Mouse (Mus musculus) layer of hippocampus, adult 18-20 months (tissue): ENCODE data around the gene Mcoln1. TPM values are rescaled to one million over a fixed set of nuclear protein-coding genes. Genes with fewer than 3 reads are reported as not detected.

Source experiments
- DNase-seq, 2 experiments: peaks; one replicate each; pipeline ENCODE4 v3.0.0; 2022; ENCODE audit warnings: low spot score in 2 of 2
- total RNA-seq, 2 experiments: library from RNA; stranded (reverse); gene quantifications; 2 replicates each; pipeline ENCODE4 v1.2.3; 2021

Mcoln1 gene
- total RNA-seq, 2 experiments from 2014 or later, result 76.0 to 77.3 TPM

DNA sequence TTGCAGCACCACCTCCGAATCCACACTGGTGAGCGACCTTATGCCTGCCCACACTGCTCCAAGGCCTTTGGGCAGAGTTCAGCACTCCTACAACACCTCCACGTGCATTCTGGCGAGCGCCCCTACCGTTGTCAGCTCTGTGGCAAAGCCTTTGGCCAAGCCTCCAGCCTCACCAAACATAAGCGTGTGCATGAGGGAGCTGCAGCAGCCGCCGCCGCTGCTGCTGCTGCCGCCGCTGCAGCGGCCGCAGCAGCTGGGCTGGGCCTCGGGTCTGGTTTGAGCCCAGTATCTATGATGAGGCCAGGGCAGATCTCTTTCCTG, 3.9 kb upstream of the Mcoln1 start:
- DNase-seq, result no peak

DNA sequence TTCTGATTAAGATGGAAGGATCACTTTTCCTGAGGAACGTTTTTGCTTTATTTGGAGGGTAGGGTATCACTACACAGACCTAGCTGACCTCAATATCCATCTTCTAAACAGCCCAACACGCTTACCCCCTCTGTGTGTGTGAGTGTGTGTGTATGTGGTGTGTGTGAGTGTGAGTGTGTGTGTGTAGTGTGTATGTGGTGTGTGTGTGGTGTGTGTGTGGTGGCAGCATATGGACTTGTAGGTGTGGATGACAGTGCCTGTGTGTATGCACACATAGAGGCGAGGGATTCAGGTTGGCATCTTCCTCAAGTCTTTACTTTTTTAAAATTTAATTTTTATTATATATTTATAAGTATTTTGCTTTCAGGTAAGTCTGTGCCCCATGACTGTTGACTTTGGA, 1.7 kb upstream of the Mcoln1 start:
- DNase-seq, result no peak

DNA sequence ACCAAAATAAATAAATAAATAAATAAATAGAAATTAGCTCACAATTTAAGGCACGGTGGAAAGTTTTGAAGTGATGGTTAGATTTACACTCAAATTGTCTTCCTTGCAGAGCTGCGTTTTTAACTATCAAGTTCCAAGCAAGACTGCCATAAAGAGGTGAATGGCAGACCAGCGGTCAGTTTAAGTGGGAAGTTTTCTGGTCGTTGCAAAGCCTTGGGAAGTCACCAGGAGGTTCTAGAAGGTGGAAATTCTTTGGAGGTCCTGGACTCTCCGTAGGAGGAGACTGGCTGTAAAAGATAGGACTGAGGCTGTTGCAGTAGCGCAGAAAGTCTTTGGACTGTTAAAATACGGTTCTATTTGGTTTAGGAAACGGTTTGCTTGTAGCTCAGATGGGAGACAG, 506 bp upstream of the Mcoln1 start:
- DNase-seq, result no peak

DNA sequence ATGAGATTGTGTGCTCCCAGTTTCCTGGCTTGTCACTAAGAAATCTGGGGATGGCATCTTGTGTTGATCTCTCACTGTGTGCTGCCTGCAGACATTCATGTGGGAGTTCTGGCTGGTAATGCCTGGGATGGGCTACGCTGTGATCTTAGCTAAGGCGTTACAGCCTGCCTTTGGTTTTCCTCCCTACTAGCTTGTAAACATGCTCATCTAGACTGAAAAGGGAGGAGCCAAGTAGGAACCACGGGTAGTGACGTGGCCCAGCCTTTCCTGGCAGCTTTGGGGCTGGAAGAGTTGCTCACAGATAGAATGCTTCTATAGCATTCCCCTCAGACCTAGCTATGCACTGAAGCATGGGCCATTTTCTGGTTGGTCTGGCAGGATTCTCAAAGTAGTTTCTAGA, 2.0 kb downstream of the Mcoln1 start:
- peak; percentile 50 to 62 for DNase-seq

DNA sequence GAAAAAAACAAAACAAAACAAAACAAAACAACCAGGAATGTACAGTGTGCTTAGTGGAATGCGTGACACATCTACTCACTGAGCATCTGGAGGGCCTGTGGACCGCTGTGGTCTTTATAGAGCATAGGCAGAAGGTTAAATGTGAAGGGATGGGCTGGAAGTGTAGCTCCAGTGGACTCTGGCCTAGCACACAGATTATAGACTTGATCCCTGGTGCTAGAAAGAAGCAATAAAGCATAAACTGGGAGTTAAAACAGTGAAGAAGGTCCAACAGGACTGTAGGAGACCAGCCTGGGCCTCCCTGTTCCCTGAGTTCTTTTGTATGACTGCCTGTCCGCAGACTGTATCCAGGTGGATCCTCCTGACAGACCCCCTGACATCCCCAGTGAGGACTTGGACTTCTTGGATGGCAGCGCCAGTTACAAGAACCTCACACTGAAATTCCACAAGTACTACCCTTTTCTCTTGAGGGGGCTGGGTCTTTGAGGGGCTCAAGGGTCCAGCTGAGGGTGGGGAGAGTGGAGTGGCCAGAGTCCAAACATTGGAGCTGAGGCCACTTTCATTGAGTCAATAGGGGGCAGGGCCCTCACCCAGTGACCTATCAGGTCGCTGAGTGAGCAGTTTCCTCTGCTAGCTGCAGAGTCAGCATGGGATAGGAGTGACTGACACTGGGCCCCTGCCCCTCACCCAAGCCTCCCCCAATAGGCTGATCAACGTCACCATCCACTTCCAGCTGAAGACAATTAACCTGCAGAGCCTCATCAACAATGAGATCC, 7.9 kb downstream of the Mcoln1 start:
- DNase-seq, result no peak

DNA sequence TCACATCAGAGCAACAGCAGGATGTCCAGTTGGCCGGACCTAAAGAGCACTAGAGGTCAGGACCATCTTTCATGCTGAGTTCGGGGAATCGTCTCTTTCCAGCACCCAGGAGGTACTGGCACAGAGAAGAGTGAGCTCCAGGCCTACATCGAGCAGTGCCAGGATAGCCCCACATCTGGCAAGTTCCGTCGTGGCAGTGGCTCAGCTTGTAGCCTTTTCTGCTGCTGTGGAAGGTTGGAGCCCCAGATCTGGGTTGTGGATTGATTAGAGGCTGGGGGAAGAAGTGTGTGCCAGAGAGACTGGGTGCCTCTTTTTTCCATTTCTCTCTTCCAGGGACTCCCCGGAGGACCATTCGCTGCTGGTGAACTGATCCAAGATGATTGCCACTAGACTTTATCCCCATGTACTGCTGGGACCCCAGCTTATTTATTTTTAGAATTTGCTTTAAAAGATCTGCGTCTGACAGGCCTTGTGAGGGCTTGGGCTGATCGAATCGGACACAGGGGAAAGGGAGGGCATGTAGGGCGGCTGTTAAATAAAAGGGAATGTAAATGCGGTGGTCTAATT, 14.5 kb downstream of the Mcoln1 start:
- DNase-seq, result no peak

DNA sequence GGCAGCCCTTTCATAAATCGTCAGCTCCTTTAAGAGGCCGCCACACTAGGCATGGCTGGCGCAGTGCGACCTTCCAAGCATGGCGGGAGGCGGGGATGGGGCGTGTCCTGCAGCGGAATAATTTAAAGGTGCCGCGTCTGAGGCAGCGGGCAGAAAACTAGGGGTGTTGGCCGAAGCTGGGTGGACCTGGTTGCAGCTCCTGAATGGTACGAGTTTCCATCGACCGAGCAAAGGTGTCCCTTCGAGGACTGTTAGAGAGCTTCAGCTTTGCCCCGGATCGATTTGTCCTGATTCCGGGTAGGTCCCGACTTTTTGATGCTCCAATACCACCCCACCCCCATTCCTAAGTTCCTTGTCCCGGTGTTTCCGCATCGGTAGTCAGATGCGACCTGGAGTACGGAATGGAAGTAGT, 15.0 kb downstream of the Mcoln1 start, which contains the start of gene Pnpla6:
TSS of gene Pnpla6 (plus strand) at position 125 of the 412 bp plus-strand sequence.
- peak; percentile 84 to 93 for DNase-seq

DNA sequence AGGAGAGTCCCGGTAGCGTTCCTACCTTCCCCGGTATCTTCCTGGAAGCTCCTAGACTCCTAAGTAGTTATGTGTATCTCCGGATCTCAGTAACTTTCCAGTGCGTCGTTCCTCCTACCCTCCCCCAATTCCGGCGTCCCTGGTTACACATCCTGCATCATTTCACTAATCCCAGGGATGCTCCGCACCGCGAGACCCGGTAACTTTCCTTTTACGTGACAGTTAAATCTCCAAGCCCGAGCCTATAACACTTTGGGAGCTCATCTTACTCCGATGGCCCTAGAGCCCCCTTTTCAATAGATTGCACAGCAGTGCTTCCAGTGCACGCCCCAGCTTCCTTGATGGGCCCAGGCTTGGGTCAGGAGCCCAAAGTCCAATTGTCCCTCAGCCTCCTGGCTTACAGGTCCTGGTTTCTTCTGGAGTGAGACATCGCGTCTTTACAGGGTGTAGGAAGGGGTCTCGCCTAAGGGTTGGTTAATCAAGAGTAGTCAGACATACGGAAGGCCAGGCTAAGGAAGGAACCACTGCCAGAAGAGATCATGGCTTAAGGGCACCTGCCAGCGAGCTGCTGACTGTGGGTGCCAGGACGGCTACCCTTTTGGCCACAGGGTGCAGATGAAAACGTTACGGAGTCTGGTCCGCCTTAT, 15.6 kb downstream of the Mcoln1 start:
- DNase-seq, result peak; percentile 50 to 69

DNA sequence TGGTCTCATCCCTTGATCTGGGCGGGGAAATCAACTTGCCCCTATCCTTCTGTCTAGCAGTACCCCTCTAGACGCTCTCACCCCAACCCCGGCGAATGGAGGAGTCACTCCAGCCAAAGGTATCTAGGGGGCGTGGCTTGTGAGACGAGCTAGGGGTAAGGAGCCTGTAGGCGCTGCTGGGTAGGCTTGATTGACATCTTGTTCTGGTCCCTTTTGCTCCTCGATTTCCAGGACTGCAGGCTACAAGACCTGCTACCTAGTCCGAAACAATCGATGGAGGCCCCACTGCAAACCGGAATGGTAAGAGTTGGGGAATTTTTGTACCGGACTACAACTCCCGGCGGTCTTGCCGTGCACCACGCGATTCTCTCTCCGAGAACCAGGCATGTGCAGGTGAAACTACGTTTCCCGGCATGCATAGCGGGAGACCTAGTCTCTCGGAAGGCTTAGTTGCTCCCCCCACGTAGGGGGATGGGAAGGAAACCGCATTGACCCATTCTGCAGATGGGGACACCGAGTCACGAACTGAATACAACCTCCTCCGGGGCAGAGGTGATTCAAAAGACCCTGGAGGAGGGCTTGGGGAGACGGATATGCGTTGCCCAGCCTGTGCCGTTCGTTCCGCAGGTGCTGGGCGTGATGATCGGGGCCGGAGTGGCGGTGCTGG, 16.3 kb downstream of the Mcoln1 start:
- DNase-seq, result peak; percentile 94 to 98

DNA sequence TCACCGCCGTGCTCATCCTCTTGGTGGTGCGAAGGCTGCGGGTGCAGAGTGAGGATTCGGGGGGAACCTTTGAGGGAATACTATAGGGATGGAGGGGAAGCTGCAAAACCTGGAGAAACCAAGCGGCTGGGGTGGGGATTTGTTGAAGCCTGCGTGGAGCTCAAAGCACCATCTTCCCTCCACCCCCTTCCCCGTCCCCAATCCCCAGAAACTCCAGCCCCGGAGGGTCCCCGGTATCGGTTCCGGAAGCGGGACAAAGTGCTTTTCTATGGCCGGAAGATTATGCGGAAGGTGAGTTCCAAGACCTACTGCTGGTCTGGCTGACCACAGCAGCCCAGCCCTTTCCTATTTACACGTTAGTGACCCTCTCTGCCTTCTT, 16.8 kb downstream of the Mcoln1 start:
- peak in 1 of 2 experiments; percentile 20 for DNase-seq

DNA sequence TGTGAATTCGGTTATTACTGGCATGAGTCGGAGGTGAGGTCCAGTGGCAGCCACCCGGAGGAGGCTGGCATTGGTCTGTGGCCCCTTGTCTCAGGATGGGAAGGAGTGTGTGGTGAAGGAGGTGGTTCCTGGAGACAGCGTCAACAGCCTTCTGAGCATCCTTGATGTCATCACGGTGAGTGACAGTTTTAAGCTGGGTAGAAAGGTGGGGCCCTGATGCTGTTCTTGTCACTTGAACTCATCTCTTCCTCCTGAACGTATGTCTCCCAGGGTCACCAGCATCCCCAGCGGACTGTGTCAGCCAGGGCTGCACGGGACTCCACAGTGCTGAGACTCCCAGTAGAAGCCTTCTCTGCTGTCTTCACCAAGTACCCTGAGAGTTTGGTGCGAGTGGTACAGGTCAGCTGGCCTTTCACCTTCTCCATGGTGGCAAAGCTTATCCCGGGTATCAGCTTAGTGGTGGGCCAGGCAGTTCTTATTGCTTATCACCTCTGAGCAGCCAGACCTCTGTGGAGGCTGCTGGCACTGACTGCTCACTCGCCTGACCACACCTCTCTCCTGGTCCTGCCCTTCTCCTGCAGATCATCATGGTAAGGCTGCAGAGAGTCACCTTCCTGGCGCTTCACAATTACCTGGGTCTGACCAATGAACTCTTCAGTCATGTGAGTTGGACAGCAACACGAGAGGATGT, 21.9 kb downstream of the Mcoln1 start:
- no peak for DNase-seq

DNA sequence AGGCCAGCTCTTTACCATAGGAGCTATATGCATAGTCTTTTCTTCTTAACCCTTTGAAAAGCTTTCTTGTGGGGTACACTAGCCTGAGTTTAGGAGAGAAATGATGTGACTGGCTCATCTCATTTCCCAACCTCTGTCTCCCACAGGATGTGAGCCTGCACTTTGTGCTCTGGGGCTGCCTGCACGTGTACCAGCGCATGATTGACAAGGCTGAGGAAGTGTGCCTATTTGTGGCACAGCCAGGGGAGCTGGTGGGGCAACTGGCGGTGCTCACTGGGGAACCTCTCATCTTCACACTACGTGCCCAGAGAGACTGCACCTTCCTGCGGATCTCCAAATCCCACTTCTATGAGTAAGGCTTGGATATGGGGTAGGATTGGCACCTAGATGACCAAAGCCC, 30.6 kb downstream of the Mcoln1 start:
- DNase-seq, result no peak

DNA sequence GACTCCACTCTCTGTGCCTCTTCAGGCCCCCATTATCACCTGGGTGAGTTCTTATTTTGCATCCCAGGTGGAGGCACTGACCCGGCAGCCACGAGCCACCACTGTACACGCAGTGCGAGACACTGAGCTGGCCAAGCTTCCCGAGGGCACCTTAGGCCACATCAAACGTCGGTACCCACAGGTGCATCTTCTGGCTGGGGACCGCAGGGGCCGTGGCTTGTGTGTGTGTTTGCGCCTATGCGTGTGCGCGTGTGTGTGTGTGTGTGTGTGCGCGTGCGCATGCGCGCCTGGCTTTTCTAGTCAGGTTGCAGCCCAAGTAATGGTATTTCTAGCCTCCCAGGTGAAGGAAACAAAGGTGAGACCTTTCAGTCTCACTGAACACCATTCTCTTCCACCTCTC, 31.7 kb downstream of the Mcoln1 start:
- no peak for DNase-seq

DNA sequence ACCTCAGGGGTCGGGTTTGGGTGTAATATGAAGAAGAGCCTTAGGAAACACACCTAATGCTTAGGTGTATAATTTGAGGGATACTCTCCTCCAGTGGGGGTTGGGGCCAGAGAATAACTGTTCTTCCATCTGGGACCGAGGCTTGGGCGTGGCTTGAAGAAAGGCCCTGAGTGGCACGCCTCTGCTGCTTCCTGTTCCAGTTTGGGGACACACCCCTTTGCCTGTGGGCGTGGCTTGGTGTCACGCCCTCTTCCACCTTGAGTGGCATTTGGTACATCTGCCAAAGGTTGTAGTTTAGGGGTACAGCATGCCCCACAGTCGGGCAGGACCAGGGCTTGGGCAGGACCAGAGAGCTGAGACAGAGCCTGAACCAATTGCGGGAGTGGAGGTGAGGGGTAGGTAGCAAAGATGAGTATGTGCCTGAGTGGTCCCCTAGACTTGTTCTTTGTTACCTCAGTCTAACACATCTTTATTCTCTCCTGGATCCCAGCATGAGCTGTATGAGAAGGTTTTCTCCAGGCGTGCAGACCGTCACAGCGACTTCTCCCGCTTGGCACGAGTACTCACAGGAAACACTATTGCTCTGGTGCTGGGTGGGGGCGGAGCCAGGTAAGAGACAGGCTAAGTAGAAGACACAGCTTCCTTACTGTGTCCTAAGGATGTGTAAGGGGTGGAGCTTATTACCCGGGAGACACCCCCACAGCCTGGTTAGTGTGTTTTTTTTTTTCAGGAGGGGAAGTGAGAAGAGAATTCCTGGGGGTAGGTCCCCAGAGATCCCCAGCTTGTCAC, 36.0 kb downstream of the Mcoln1 start:
- DNase-seq, result no peak

DNA sequence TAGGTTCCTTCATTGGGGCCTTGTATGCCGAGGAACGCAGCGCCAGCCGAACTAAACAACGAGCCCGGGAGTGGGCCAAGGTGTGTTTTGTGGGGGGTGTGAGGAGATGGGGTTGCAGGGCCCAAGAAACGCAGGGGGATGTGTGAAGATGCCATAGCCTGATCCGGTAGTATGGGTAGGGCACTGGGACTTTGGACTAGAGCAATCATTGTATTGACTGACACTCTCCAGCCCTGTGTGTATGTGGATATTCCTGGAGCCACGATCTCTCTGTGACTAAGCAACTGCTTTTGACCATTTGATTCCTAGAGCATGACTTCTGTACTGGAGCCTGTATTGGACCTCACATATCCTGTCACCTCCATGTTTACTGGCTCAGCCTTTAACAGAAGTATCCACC, 36.7 kb downstream of the Mcoln1 start:
- no peak for DNase-seq

DNA sequence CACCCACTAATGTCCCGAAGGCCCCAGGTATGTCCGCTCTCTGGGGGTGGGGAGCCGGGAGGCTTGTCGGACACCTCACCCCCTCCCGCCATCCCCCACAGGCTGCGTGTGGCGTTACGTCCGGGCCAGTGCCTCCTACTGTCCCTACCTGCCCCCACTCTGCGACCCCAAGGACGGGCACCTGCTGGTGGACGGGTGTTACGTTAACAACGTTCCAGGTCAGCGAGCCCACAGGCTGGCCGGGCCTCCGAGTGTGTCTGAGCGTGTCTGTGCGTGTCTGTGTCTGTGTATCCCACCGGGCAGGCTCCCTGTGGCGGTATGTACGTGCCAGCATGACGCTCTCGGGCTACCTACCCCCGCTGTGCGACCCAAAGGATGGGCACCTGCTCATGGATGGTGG, 37.4 kb downstream of the Mcoln1 start:
- DNase-seq, result no peak

DNA sequence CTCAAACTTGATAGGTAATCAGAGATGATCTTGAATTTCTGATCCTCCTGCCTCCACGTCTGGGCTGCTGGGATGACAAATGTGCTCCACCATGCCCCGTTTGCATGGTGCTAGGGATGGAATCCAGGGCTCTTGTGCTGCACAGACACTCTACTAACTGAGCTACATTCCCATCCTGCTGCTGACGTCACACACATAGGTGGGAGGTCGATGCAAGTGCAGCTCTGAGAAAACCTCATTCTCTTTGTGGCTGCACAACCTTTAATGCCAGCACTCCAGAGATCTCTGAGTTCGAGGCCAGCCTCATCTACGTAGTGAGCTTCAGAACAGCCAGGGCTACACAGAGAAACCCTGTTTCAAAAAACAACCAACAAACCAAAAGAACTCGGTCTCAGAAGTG, 38.9 kb downstream of the Mcoln1 start:
- DNase-seq, result no peak

DNA sequence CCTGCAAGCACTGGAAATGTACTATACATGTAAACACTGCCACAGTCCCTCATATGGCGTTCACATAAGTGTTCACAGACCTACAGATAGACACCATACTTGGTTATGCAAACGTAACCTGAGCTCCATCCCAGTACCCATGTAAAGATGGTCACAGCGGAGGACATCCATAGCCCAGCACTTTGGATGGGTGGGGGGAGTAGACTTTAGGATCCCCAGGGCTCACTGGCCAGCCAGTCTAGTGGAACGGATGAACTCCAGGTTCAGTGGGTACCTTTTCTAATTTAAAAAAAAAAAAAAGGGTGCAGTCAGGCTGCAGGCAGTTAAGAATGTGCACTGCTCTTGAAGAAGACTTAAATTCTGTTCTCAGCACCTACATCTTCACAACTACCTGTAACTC, 39.8 kb downstream of the Mcoln1 start:
- DNase-seq, result no peak

DNA sequence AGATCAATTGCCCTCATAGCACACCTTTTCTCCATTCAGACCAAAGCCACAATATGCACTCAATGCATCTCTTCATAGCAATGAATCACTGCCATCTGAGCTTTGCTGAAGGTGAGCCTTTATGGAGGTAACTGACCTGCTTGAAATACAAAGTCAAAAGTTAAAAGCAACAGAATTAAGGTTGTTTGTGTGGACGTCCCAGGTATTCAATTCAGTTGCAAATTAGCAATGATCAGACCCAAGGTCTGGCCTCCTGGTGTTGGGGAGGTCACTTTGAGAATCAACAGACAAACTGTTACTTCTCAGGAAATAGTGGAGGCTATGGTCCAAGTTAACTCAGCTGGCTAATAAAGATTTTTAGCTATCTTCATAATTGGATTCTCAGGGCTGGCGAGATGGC, 46.3 kb downstream of the Mcoln1 start:
- DNase-seq, result no peak

DNA sequence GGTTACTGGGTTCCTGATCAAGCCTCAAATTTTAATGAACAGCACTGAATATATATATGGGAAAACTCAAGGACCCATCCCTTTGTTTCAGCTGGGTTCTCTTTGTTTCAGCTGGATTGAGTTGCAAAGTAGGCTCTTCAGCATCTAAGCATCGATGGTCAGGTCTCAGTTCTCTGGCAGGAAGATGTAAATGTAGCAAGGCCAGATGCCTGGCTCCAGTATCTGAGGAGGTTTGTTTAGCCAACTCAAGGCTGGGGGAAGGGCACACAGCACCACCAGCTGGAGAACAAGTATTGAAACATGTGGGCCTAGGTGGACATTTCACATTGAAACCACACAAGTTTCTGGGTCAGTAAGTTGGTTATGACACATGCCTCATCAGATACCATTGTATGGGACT, 52.0 kb downstream of the Mcoln1 start:
- no peak for DNase-seq

DNA sequence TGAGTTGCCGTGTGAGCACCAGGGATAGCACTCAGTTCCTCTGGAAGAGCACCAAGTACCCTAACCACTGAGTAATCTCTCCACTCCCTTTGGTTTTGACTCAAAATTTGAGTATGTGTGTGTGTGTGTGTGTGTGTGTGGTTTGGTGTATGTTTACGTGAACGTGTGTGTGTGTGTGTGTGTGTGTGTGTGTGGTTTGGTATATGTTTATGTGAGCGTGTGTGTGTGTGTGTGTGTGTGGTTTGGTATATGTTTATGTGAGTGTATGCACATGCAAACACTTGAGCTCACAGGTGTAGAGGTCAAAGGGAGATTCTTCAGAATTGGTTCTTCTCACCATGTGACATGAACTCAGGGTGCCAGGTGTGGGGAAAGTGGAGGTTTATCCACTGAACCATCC, 55.9 kb downstream of the Mcoln1 start:
- no peak for DNase-seq
